Mouse (Mus musculus) hindbrain, postnatal 0 days (tissue): Measurements from ENCODE around the gene Olfr418. TPM values are rescaled to one million over a fixed set of nuclear protein-coding genes. Genes with fewer than 3 reads are reported as not detected.

Experiments used
- ATAC-seq: fragments of 200-750 bp; cut with Nextera tagmentation; 2 replicates; pipeline ENCODE4 v1.8.0; 2017; ENCODE audit warnings: mild to moderate bottlenecking, moderate TSS enrichment, moderate library complexity
- DNase-seq: peaks from one replicate; pipeline ENCODE4 v3.0.0-alpha.2; 2015; ENCODE audit warnings: low spot score
- H3K27ac ChIP-seq: fragments of 300-500 bp; sonication (generic); 2 replicates; pipeline ENCODE4 v1.5.1; 2014; ENCODE audit warnings: mild to moderate bottlenecking
- H3K27me3 ChIP-seq: fragments of 300-500 bp; sonication (generic); 2 replicates; pipeline ENCODE4 v1.6.1; 2014; ENCODE audit warnings: low read length, mixed read lengths; ENCODE audit not compliant: insufficient read depth
- H3K36me3 ChIP-seq: fragments of 300-500 bp; sonication (generic); 2 replicates; pipeline ENCODE4 v1.6.1; 2014; ENCODE audit warnings: low read length, mixed read lengths; ENCODE audit not compliant: insufficient read depth
- H3K4me1 ChIP-seq: fragments of 300-500 bp; sonication (generic); 2 replicates; pipeline ENCODE4 v1.6.1; 2014; ENCODE audit warnings: antibody characterized with exemption, low read length, mixed read lengths; ENCODE audit not compliant: insufficient read depth
- H3K4me2 ChIP-seq: fragments of 300-500 bp; sonication (generic); 2 replicates; pipeline ENCODE4 v1.6.1; 2014; ENCODE audit warnings: low read depth, mild to moderate bottlenecking, low read length, moderate library complexity, mixed read lengths
- H3K4me3 ChIP-seq: fragments of 300-500 bp; sonication (generic); 2 replicates; pipeline ENCODE4 v1.5.1; 2014; ENCODE audit warnings: low read length
- H3K9ac ChIP-seq: fragments of 300-500 bp; sonication (generic); replicated peaks from 2 replicates; pipeline ENCODE4 v1.6.1; 2014; ENCODE audit warnings: mild to moderate bottlenecking, low read length, moderate library complexity, mixed read lengths
- H3K9me3 ChIP-seq: fragments of 300-500 bp; sonication (generic); 2 replicates; pipeline ENCODE4 v1.6.1; 2016; ENCODE audit warnings: low read length, mixed read lengths
- CTCF ChIP-seq: IDR thresholded peaks from 2 replicates; pipeline ENCODE4 v1.5.1; 2016; ENCODE audit warnings: antibody characterized with exemption, control low read depth, low read depth
- WGBS: fragments of 180-500 bp; shearing (Covaris S2); extraction: QIAGEN DNeasy Blood & Tissue Kit; methylation state at CpG from one replicate; pipeline ENCODE4 v1.1.7; 2014; 5-methylcytosine and 5-hydroxymethylcytosine counted together
- polyA plus RNA-seq: library from polyadenylated mRNA; unstranded; fragments of >200 nt; fragmentation: Nextera tagmentation; extraction: Ambion mirVana; gene quantifications from 2 replicates; pipeline ENCODE4 v1.2.1, GENCODE M21; 2015
- total RNA-seq: library from RNA; depleted of rRNA; stranded (reverse); fragments of >200 nt; gene quantifications from 2 replicates; pipeline ENCODE4 v1.2.3, GENCODE M21; 2014; rRNA removed

Gene Olfr418
- total and polyA plus RNA-seq, 2 experiments from 2014 or later = 0.03 TPM; not detected in 1

- no peak for TF ChIP-seq CTCF
- DNase-seq (no peak), ATAC-seq (no peak)
- Histone ChIP-seq H3K4me1 (no peaks in the 10 kb centered on the region), H3K27ac (no peak overlapping the region), H3K27me3 (no peaks in the 10 kb centered on the region), H3K9ac (no peak overlapping the region), H3K9me3 (no peaks in the 10 kb centered on the region), H3K36me3 (no peaks in the 10 kb centered on the region), H3K4me2 (no peak overlapping the region), H3K4me3 (no peak overlapping the region)
- WGBS = 84% methylated on average over 3 of the region's 3 CpGs
Measured at GRCm38 (mm10) chr1:173315725-173316124, 49.9 kb downstream of the Olfr418 start.

GRCm38 (mm10) chr1:173317925-173318477 is 52.2 kb downstream of the Olfr418 start:
- Histone ChIP-seq H3K9me3 (no peaks in the 10 kb centered on the region), H3K4me1 (no peaks in the 10 kb centered on the region), H3K4me2 (no peak overlapping the region), H3K36me3 (no peaks in the 10 kb centered on the region), H3K4me3 (no peak overlapping the region), H3K27ac (no peak overlapping the region), H3K27me3 (no peaks in the 10 kb centered on the region), H3K9ac (no peak overlapping the region)
- 92% methylated on average over 2 of the region's 2 CpGs for WGBS
- DNase-seq = no peak
- no peak for TF ChIP-seq CTCF
- ATAC-seq = no peak

GRCm38 (mm10) chr1:173321593-173322248 is 55.9 kb downstream of the Olfr418 start:
- H3K4me1 ChIP-seq = no peaks in the 10 kb centered on the region
- H3K27ac ChIP-seq = no peak overlapping the region
- H3K9ac ChIP-seq = no peak overlapping the region
- peak; percentile 61; the same call in 1 of the 2 replicates for ATAC-seq
- TF ChIP-seq CTCF = no peak
- H3K27me3 ChIP-seq = no peaks in the 10 kb centered on the region
- H3K4me3 ChIP-seq = no peak overlapping the region
- H3K4me2 ChIP-seq = no peak overlapping the region
- no peaks in the 10 kb centered on the region for H3K36me3 ChIP-seq
- H3K9me3 ChIP-seq = no peaks in the 10 kb centered on the region
- 29% methylated on average over 8 of the region's 8 CpGs for WGBS
- no peak for DNase-seq

- no peak for ATAC-seq
- 65% methylated on average over 6 of the region's 6 CpGs for WGBS
- DNase-seq = no peak
Measured at GRCm38 (mm10) chr1:173322249-173322627, 56.4 kb downstream of the Olfr418 start.

More at GRCm38 (mm10) chr1:173322249-173322627, 56.4 kb downstream of the Olfr418 start:
- no peaks in the 10 kb centered on the region for H3K9me3 ChIP-seq
- H3K4me2 ChIP-seq = no peak overlapping the region
- H3K27me3 ChIP-seq = no peaks in the 10 kb centered on the region
- H3K27ac ChIP-seq = no peak overlapping the region
- no peak overlapping the region for H3K9ac ChIP-seq
- no peaks in the 10 kb centered on the region for H3K36me3 ChIP-seq
- no peak for TF ChIP-seq CTCF
- H3K4me3 ChIP-seq = no peak overlapping the region
- no peaks in the 10 kb centered on the region for H3K4me1 ChIP-seq

Other genes starting within 250 kb of the Olfr418 start
- not detected in 2 replicates for gene Olfr1408, start 128.6 kb upstream of the Olfr418 start, total RNA-seq
- gene Olfr1408, start 128.6 kb upstream of the Olfr418 start, polyA plus RNA-seq = not detected in 2 replicates
- not detected in 2 replicates for gene Olfr1406, start 75.4 kb upstream of the Olfr418 start, total RNA-seq
- not detected in 2 replicates for gene Olfr1406, start 75.4 kb upstream of the Olfr418 start, polyA plus RNA-seq
- not detected in 2 replicates for gene Olfr218, start 68.2 kb upstream of the Olfr418 start, total RNA-seq
- not detected in 2 replicates for gene Olfr218, start 68.2 kb upstream of the Olfr418 start, polyA plus RNA-seq
- gene Olfr1404, start 53.6 kb upstream of the Olfr418 start, total RNA-seq = not detected in 2 replicates
- not detected in 2 replicates for gene Olfr1404, start 53.6 kb upstream of the Olfr418 start, polyA plus RNA-seq
- not detected in 2 replicates for gene Fcer1a, start 38.8 kb upstream of the Olfr418 start, total RNA-seq
- not detected in 2 replicates for gene Fcer1a, start 38.8 kb upstream of the Olfr418 start, polyA plus RNA-seq
- not detected in 2 replicates for gene Mptx2, start 11.8 kb downstream of the Olfr418 start, total RNA-seq
- not detected in 2 replicates for gene Mptx2, start 11.8 kb downstream of the Olfr418 start, polyA plus RNA-seq
- gene Ackr1, start 67.7 kb downstream of the Olfr418 start, total RNA-seq = 51.7 and 55.2 TPM in 2 replicates
- 18.7 and 21.5 TPM in 2 replicates for gene Ackr1, start 67.7 kb downstream of the Olfr418 start, polyA plus RNA-seq
- gene Aim2, start 84.9 kb downstream of the Olfr418 start, total RNA-seq = 1.6 and 19.1 TPM in 2 replicates
- 1.4 and 1.9 TPM in 2 replicates for gene Aim2, start 84.9 kb downstream of the Olfr418 start, polyA plus RNA-seq
- gene Cadm3, start 101.7 kb downstream of the Olfr418 start, total RNA-seq = 533 and 565 TPM in 2 replicates
- 52.5 and 53.1 TPM in 2 replicates for gene Cadm3, start 101.7 kb downstream of the Olfr418 start, polyA plus RNA-seq
- gene Ifi206, start 225.0 kb downstream of the Olfr418 start, total RNA-seq = 0.07 and 0.21 TPM in 2 replicates
- 0.05 TPM in 1 of 2 replicates, not detected in the other for gene Ifi206, start 225.0 kb downstream of the Olfr418 start, polyA plus RNA-seq